Mouse (Mus musculus) ovary, postnatal 36 days (tissue): ENCODE measurements around the gene Hsd17b7.
A peak's percentile ranks its signal among the peaks of the same experiment; 100 is the strongest.

Experiments used
- DNase-seq: peaks from one replicate; pipeline ENCODE4 v3.0.0; 2022; ENCODE audit warnings: low spot score, mixed read lengths

Hsd17b7 gene

GRCm38 (mm10) chr1:169934005-169934725 is 34.9 kb downstream of the Hsd17b7 start:
- peak; percentile 24 for DNase-seq

DNA sequence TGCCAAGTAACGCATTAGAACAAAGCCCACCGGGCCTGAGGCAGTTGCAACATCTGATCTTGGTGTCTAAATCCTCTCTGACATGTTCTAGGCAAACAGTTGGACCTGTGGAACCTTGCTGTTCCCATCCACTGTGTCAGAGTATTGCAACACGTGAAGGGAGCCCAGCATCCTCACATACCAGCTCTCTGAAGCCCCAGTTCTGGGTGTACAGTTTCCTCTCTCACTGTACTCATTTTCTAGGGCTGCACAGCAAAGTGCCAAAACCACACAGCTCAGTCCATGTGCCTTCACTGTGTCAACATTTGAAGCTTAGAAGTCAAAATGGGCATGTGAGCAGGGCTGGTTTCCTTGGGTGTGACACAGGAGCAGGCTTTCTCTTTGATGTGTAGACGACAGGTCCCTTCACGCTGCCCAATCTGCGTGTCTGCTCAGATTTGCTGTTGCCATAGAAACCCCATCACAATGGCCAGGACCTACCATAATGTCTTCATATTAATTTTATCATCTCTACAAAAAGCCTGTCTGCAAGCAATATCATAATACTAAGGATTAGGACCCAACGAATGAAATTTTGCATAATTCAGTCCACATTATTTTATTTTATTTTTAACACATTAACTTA is 36.8 kb downstream of the Hsd17b7 start:
- DNase-seq = no peak

DNA sequence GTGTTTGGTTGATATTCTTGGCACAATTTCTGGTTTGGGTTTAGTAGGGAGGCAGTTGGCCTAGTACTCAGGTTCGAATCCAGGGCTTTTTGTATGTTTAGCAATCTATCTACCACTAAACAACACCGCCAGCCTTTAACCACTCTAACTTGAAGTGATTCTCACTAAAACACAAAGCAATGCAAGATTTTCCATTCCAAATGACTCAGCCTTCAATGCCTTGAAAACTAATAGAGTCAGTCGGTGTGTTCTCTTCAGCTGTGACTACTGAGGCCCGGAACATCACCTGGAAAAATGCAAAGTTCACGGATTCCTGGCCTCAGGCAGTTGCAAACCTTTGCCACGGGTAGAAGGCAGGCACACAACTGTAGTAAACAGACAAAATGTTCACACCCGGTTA is 37.3 kb downstream of the Hsd17b7 start:
- DNase-seq = no peak

- DNase-seq = peak; percentile 35
Observed at GRCm38 (mm10) chr1:169928454-169928971, 40.5 kb downstream of the Hsd17b7 start, which contains the start of gene Ccdc190. Gene Ccdc190, plus strand, starts transcription at chr1:169928648.

DNA sequence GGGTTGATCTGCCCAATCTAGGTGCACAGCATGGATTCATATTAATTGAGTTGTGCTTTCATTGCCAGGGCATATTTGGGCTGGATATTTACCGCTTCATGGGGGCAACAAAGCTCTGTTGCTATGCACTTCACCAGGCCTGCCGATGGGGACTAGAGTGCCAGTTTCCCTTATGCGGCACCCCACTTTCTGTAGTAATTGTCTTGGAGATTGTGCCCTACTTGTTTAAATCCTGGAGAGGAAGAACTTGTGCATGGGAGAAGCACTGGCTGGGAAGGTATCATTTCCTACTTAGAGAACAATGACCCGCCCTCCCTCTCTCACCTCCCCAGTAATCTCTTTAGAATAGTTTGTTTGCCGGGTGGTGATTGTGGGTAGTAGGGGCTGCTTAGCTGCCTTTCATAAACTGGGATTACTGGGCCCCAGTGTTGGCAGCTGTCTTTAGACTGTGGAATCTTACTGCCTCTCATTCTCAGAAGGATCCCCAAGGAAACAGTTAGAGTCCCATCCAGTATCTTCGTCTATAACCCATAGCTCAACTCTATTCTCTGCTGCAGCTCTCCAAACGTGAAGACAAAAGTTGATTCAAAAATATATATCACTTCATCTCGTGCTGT is 41.2 kb downstream of the Hsd17b7 start:
- no peak for DNase-seq

GRCm38 (mm10) chr1:169924567-169924966 is 44.5 kb downstream of the Hsd17b7 start:
- no peak for DNase-seq

GRCm38 (mm10) chr1:169921710-169922211 is 47.3 kb downstream of the Hsd17b7 start:
- no peak for DNase-seq

- peak; percentile 65 for DNase-seq
Observed at GRCm38 (mm10) chr1:169919211-169919610, 49.8 kb downstream of the Hsd17b7 start.

DNA sequence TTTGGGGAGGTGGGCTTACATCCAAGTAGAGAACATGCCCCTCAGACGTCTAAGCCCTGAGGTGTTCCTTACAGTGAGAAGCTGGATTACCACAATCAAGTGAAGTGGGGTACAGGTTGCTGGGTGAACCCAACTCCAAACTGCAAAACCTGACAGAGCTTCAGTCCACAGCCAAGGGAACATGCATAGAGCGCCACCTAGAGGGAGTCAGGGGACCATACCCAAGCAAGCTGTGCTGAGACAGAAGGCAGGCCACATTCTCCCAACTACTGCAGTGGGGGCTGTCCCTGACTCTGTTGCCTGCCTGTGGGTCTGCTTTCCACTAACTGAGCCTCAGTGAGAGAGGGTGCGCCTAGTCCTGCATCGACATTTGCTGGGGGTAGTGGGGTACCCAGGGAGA is 51.0 kb downstream of the Hsd17b7 start:
- peak; percentile 25 for DNase-seq

DNA sequence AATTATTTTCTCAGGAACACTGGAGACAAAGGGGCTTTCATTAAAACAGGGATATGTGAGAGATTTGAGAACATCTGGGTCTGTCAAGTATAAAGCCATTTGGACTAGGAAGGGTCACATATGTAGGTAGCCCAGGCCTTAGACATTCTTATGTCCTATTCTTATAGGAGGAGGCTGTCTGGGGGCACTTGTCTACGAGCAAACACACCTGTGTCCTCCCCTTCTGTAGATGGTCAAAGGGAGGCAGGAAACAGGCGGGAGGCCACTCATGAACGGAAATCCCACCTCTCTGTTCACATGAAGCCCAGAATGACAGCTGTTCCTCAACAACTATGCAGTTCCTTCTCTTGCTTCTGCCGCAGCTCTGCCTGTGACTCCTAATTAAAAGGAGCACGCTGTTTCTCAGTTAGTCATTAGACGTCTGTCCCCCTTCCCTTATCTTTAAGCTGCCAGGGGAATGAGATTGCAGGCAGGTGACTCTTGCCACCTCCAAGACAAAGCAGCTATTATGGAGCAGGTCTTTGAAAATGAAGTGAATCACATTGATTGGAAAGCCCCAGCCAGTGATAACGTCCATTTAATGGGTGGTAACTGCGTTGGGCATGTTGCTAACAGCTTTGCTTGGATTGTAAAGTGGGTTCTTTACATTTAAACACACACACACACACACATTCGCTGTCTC is 51.8 kb downstream of the Hsd17b7 start:
- no peak for DNase-seq

- DNase-seq = no peak
Observed at GRCm38 (mm10) chr1:169916659-169917058, 52.4 kb downstream of the Hsd17b7 start.

DNA sequence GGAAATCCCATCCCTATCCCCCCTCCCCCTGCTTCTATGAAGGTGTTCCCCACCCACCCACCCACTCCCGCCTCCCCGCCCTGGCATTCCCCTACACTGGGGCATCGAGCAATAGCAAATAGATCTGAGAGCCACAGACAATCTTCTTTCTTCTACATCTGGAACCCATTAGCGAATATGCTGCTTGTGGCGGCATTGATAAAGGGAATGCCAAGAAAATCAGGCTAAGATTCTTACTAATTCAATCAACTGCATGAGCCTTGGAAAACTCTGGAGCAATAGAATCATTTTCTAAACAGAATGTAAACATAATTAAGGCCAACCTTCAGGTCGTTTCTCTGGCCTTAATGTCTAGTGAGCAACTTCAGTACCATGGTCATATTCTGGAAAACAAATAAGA is 57.5 kb downstream of the Hsd17b7 start:
- no peak for DNase-seq

- no peak for DNase-seq
Observed at GRCm38 (mm10) chr1:169910751-169911150, 58.3 kb downstream of the Hsd17b7 start.

- no peak for DNase-seq
Observed at GRCm38 (mm10) chr1:169909659-169910058, 59.4 kb downstream of the Hsd17b7 start.

GRCm38 (mm10) chr1:169909163-169909562 is 59.9 kb downstream of the Hsd17b7 start:
- no peak for DNase-seq

- DNase-seq = no peak
Observed at GRCm38 (mm10) chr1:169900771-169901336, 68.2 kb downstream of the Hsd17b7 start.
